Mouse (Mus musculus) neural tube, embryonic 11.5 days (tissue): ENCODE measurements around the gene Gm17174. TPM values are rescaled to one million over a fixed set of nuclear protein-coding genes. Genes with fewer than 3 reads are reported as not detected.
"Not testable (repeated sequence)": the region's sequence is repeated elsewhere in the genome, so short reads cannot be mapped to it uniquely, and the experiment has no call there.

Experiments used
- ATAC-seq: fragments of 200-750 bp; cut with Nextera tagmentation; 2 replicates; pipeline ENCODE4 v1.8.0; 2017; ENCODE audit warnings: moderate number of reproducible peaks, mild to moderate bottlenecking, moderate TSS enrichment, moderate library complexity; ENCODE audit not compliant: insufficient read depth, low FRiP score, low TSS enrichment
- DNase-seq: peaks from one replicate; pipeline ENCODE4 v3.0.0-alpha.2; 2015; ENCODE audit warnings: low spot score
- H3K27ac ChIP-seq: fragments of 300-500 bp; sonication (generic); 2 replicates; pipeline ENCODE4 v1.5.1; 2014; ENCODE audit warnings: low read depth, mild to moderate bottlenecking, low read length
- H3K27me3 ChIP-seq: fragments of 300-500 bp; sonication (generic); 2 replicates; pipeline ENCODE4 v1.6.1; 2014; ENCODE audit warnings: mild to moderate bottlenecking, low read length, mixed read lengths; ENCODE audit not compliant: control insufficient read depth, insufficient read depth
- H3K36me3 ChIP-seq: fragments of 300-500 bp; sonication (generic); 2 replicates; pipeline ENCODE4 v1.6.1; 2014; ENCODE audit warnings: mild to moderate bottlenecking, low read length, moderate library complexity, mixed read lengths; ENCODE audit not compliant: control insufficient read depth, insufficient read depth
- H3K4me1 ChIP-seq: fragments of 300-500 bp; sonication (generic); 2 replicates; pipeline ENCODE4 v1.6.1; 2014; ENCODE audit warnings: low read length, mixed read lengths; ENCODE audit not compliant: control insufficient read depth, insufficient read depth
- H3K4me2 ChIP-seq: fragments of 300-500 bp; sonication (generic); 2 replicates; pipeline ENCODE4 v1.6.1; 2014; ENCODE audit warnings: low read depth, mild to moderate bottlenecking, moderate library complexity
- H3K4me3 ChIP-seq: fragments of 300-500 bp; sonication (generic); 2 replicates; pipeline ENCODE4 v1.5.1; 2014; ENCODE audit warnings: low read depth, low read length
- H3K9ac ChIP-seq: fragments of 300-500 bp; sonication (generic); 2 replicates; pipeline ENCODE4 v1.6.1; 2014; ENCODE audit warnings: mild to moderate bottlenecking, low read length
- H3K9me3 ChIP-seq: fragments of 300-500 bp; sonication (generic); 2 replicates; pipeline ENCODE4 v1.6.1; 2016; ENCODE audit warnings: low read length; ENCODE audit not compliant: control insufficient read depth
- WGBS: fragments of 180-500 bp; shearing (Covaris S2); extraction: QIAGEN DNeasy Blood & Tissue Kit; methylation state at CpG from one replicate; pipeline ENCODE4 v1.1.7; 2014; 5-methylcytosine and 5-hydroxymethylcytosine counted together
- polyA plus RNA-seq: library from polyadenylated mRNA; unstranded; fragments of >200 nt; fragmentation: Nextera tagmentation; extraction: Ambion mirVana; gene quantifications from 2 replicates; pipeline ENCODE4 v1.2.1, GENCODE M21; 2014

Gene Gm17174
- not detected in 2 replicates for polyA plus RNA-seq

DNA sequence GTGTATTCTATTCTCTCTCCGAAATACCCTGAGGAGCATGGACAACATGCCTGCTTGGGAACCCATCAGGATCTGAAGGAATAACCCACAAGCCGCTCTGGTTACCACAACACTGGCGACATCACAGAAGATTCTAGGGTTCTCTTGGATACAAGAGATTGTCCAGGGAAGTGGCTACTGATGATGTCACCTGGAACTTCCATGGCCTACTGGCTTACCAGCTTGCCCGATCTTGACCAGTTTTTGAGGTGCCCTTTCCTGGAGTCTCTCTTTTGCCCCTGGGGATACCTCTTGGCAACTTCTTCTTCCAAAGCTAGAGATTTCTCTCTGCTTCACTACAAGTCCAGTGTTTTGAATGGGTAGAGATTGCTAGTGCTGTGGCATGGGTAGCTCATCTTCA lies at the start of gene Gm17174:
Gm17174 (minus strand) TSS at position 101 of the 400 bp plus-strand sequence.
- not testable (repeated sequence) for ATAC-seq, H3K9ac ChIP-seq, H3K27ac ChIP-seq, H3K9me3 ChIP-seq, H3K27me3 ChIP-seq, DNase-seq, H3K36me3 ChIP-seq, H3K4me2 ChIP-seq, H3K4me3 ChIP-seq, H3K4me1 ChIP-seq
- 94% methylated on average over 4 of the region's 4 CpGs for WGBS

DNA sequence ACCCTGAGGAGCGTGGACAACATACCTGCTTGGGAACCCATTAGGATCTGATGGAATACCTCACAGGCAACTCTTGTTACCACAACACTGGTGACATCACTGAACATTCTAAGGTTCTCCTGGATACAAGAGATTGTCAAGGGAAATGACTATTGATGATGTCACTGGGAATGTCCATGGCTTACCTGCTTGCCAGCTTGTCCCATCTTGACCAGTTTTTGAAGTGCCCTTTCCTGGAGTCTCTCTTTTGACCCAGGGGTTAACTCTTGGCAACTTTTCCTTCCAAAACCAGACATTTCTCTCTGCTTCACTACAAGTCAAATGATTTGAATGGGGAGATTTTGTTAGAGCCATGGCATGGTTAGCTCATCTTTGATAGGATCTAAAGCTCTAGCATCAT lies 43.6 kb upstream of the Gm17174 start, which contains the start of gene Gm4181:
Gm4181 (minus strand) TSS at position 101 of the 400 bp plus-strand sequence.
- not testable (repeated sequence) for H3K27me3 ChIP-seq, DNase-seq, H3K4me2 ChIP-seq, H3K36me3 ChIP-seq, H3K4me3 ChIP-seq, H3K27ac ChIP-seq, H3K9ac ChIP-seq, H3K9me3 ChIP-seq, H3K4me1 ChIP-seq, ATAC-seq
- 55% methylated on average over 1 of the region's 1 CpGs for WGBS

DNA sequence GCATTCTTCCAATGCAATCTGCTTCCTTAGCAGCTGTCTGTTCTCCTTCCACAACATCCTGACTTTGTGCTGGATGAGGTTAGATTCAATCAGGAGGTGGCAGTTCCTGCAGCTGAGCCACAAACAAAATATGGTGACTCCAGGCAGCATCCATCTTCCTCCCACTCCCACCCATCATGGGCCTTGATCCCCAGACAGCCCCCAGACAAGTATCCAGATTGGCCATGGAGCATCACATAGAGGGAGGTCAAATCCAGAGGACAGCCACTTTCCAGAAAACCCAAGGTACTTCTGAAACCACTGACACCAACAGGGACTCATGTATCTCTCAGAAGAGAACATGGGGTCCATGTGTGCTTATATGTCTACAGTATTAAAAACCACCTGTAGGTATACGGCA lies 40.5 kb upstream of the Gm17174 start:
- not testable (repeated sequence) for H3K36me3 ChIP-seq, H3K27ac ChIP-seq, H3K4me3 ChIP-seq, H3K4me2 ChIP-seq, H3K4me1 ChIP-seq, H3K9me3 ChIP-seq, H3K9ac ChIP-seq, DNase-seq, H3K27me3 ChIP-seq, ATAC-seq
- 100% methylated on average over 1 of the region's 1 CpGs for WGBS

DNA sequence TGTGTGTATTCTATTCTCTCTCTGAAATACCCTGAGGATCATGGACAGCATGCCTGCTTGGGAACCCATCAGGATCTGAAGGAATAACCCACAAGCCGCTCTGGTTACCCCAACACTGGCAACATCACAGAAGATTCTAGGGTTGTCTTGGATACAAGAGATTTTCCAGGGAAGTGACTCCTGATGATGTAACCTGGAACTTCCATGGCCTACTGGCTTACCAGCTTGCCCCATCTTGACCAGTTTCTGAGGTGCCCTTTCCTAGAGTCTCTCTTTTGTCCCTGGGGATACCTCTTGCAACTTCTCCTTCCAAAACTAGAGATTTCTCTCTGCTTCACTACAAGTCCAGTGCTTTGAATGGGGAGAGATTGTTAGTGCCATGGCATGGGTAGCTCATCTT lies 19.3 kb upstream of the Gm17174 start, which contains the start of gene Gm17078:
Gm17078 (minus strand) TSS at position 101 of the 400 bp plus-strand sequence.
- no peak within 1 kb of the TSS for H3K9ac ChIP-seq
- DNase-seq (no peak), ATAC-seq (no peak)
- 86% methylated on average over 1 of the region's 1 CpGs for WGBS
- H3K4me1 ChIP-seq, result no peaks in the 10 kb centered on the region
- H3K4me3 ChIP-seq, result no peak within 1 kb of the TSS
- H3K27me3 ChIP-seq, result no peaks in the 10 kb centered on the region
- H3K27ac ChIP-seq, result no peak within 1 kb of the TSS
- H3K4me2 ChIP-seq, result no peak within 1 kb of the TSS
- H3K36me3 ChIP-seq, result no peaks in the 10 kb centered on the region
- H3K9me3 ChIP-seq, result no peaks in the 10 kb centered on the region

DNA sequence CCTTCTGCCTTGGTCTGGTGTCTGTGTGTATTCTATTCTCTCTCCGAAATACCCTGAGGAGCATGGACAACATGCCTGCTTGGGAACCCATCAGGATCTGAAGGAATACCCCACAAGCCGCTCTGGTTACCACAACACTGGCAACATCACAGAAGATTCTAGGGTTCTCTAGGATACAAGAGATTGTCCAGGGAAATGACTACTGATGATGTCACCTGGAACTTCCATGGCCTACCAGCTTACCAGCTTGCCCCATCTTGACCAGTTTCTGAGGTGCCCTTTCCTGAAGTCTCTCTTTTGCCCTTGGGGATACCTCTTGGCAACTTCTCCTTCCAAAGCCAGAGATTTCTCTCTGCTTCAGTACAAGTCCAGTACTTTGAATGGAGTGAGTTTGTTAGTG lies 18.0 kb downstream of the Gm17174 start, which contains the start of gene Gm17175:
Gm17175 (minus strand) TSS at position 101 of the 400 bp plus-strand sequence.
- not testable (repeated sequence) for DNase-seq, H3K27ac ChIP-seq, ATAC-seq, H3K4me1 ChIP-seq, H3K9ac ChIP-seq, H3K27me3 ChIP-seq, H3K9me3 ChIP-seq, H3K36me3 ChIP-seq, H3K4me2 ChIP-seq, H3K4me3 ChIP-seq
- 92% methylated on average over 2 of the region's 2 CpGs for WGBS

DNA sequence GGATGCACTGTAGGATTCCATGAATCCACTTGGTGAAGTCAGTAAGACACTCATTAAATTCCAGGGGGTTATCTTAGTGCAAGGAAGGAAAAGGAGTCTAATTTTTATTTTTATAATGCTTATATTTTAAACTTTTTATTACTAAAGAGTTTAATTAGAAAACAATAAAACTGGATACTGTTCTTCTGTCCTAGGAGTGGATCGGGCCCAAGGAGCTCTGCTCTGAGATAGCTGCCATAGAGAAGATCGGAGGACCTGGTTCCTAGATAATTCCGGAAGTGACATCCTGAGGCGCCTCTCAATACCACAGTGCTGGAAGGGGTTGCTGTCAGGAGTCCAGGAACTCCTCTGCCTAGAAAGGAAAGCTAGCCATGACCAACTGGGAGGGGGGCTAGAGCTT lies 39.4 kb downstream of the Gm17174 start, which contains the start of gene Gm5622:
Gm5622 (plus strand) TSS at position 301 of the 400 bp plus-strand sequence.
- no peak for DNase-seq
- Histone ChIP-seq H3K9ac (no peak within 1 kb of the TSS), H3K9me3 (no peaks in the 10 kb centered on the region), H3K27me3 (no peaks in the 10 kb centered on the region), H3K4me3 (no peak within 1 kb of the TSS), H3K4me2 (no peak within 1 kb of the TSS), H3K4me1 (no peaks in the 10 kb centered on the region), H3K27ac (no peak within 1 kb of the TSS), H3K36me3 (no peaks in the 10 kb centered on the region)
- ATAC-seq, result no peak
- 97% methylated on average over 4 of the region's 4 CpGs for WGBS

Other genes with a start within 250 kb of the Gm17174 start
- gene Gm7247, start 230.4 kb downstream of the Gm17174 start, polyA plus RNA-seq, result not detected in 2 replicates
- gene Vmn2r88, start 181.3 kb downstream of the Gm17174 start, polyA plus RNA-seq, result not detected in 2 replicates
- gene Vmn2r89, start 140.3 kb downstream of the Gm17174 start, polyA plus RNA-seq, result not detected in 2 replicates
- gene Gm5622, start 39.3 kb downstream of the Gm17174 start, polyA plus RNA-seq, result not detected in 2 replicates
- gene Gm17175, start 18.1 kb downstream of the Gm17174 start, polyA plus RNA-seq, result not detected in 2 replicates
- not detected in 2 replicates for gene Gm17078, start 19.2 kb upstream of the Gm17174 start, polyA plus RNA-seq
- not detected in 2 replicates for gene Gm4181, start 43.5 kb upstream of the Gm17174 start, polyA plus RNA-seq
- not detected in 2 replicates for gene Gm17079, start 103.3 kb upstream of the Gm17174 start, polyA plus RNA-seq
- gene Gm5800, start 125.0 kb upstream of the Gm17174 start, polyA plus RNA-seq, result not detected in 2 replicates
- gene Ang4, start 181.5 kb upstream of the Gm17174 start, polyA plus RNA-seq, result not detected in 2 replicates
- gene AY358078, start 207.9 kb upstream of the Gm17174 start, polyA plus RNA-seq, result not detected in 2 replicates